Mouse (Mus musculus) erythroblast, adult 5-6 weeks (primary cell): ENCODE results near the gene Dctn3. TPM values are rescaled to one million over a fixed set of nuclear protein-coding genes. Genes with fewer than 3 reads are reported as not detected.

Experiments
- ATAC-seq: replicated peaks from 2 replicates; pipeline ENCODE4 v1.8.0; 2016; ENCODE audit warnings: moderate number of reproducible peaks, mild to moderate bottlenecking, moderate TSS enrichment, inconsistent platforms; ENCODE audit not compliant: poor library complexity, low FRiP score, severe bottlenecking
- total RNA-seq, 2 experiments: library from RNA; stranded (forward) in 1 of 2; stranded (reverse) in 1 of 2; fragments of 150-400 nt in 1 of 2; fragments of 200-764, 138-1000 nt in 1 of 2; gene quantifications; 2 replicates each; pipeline versions ENCODE4 v1.2.3 to v1.2.4; 2015 to 2017; ENCODE audit warnings: low replicate concordance in 2 of 2

Dctn3 gene
- total RNA-seq, 2 experiments from 2014 or later, result 26.7 to 30.0 TPM

GRCm38 (mm10) chr4:41679291-41679690 is 43.7 kb downstream of the Dctn3 start:
- no peak for ATAC-seq

DNA sequence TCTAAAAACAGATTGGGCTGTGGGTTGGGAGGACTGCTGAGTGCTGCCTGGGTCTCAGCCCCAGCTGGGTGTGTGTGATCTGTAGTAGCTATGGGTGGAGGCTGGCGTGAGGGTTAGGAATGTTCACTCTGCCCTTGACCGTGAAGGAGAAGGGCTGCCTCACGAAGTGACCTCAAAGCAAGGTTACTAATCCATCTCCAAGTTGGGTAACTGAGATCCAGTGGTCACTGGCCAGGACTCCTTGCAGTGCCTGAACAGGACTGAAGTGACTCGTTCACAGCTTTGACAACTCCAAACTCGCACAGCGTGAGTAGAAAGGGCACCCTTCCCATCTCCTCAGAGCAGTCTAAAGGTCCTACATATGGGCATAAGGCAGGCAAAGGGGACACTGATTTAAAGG is 44.1 kb downstream of the Dctn3 start:
- no peak for ATAC-seq

GRCm38 (mm10) chr4:41677006-41677629 is 45.9 kb downstream of the Dctn3 start:
- no peak for ATAC-seq

- ATAC-seq, result no peak
Observed at GRCm38 (mm10) chr4:41676248-41677005, 46.5 kb downstream of the Dctn3 start.

DNA sequence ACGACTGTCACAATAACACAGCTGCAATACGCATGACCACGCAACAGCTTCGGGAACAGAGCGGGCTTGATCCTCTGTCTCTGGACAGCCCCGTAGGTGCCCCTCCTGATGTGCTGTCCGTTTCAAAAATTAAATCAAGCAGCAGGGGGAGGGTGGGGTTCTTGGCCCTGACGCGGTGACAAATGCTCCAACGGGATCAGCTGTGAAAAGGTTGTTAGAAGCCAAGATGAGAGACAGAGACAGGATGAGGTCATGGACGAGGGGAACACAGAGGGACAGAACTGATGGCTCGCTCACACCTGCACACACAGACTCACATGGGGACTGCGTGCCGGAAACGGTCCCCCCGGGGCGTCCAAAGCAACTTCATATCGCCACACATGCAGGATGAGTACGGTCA is 49.8 kb downstream of the Dctn3 start:
- ATAC-seq, result no peak

- no peak for ATAC-seq
Observed at GRCm38 (mm10) chr4:41672522-41672963, 50.4 kb downstream of the Dctn3 start.

DNA sequence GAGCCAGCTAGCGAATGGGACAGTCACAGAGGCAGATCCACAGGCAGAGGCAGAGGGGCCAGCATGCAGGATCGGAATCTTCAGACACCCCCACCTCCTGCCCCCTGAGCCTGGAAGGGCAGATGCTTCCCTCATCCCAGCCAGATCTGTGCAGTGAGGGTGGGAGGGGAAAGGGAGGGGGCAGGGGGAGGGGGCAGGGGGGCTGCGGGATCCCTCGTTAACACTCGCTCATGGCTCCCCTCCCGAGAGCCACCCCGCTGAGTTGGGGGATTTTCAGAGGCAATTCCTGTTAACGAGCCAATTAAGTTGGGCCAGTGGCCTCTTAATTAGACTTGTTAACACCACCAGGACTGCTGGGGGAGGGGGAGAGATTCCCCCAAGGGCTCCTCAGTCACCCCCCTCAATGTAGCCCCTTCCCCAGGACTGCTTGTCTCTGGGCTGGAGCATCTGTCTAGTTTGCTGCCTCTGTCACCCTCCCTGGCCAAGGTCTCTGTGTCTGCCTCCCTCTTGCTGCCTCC is 50.9 kb downstream of the Dctn3 start:
- ATAC-seq, result no peak

DNA sequence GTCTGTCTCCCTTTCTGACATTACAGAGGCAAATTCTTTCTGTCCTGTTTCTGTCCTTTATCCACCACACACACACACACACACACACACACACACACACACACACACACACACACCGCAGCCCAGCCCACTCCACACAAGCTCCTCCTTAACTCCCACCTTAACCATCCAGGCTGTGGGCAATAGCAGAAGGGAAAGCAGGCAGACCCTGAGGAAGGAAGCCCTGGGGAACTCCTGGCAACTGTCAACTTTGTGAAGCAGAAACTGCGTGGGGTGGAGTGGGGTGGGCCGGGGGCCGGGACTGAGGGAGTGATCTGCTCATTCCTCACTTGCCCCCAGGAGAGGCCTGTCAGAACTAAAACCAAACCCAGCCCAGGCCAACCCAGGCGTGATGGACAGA is 51.5 kb downstream of the Dctn3 start:
- ATAC-seq, result no peak

GRCm38 (mm10) chr4:41670836-41671235 is 52.1 kb downstream of the Dctn3 start:
- no peak for ATAC-seq

GRCm38 (mm10) chr4:41666646-41667045 is 56.3 kb downstream of the Dctn3 start:
- no peak for ATAC-seq

- no peak for ATAC-seq
Observed at GRCm38 (mm10) chr4:41665009-41665675, 57.8 kb downstream of the Dctn3 start.

Other genes with a start within 250 kb of the Dctn3 start
- gene AI464131, start 220.1 kb downstream of the Dctn3 start, total RNA-seq (2015; ENCODE audit: low replicate concordance), result not detected in 2 replicates
- gene AI464131, start 220.1 kb downstream of the Dctn3 start, total RNA-seq (2017; ENCODE audit: low replicate concordance), result not detected in 2 replicates
- gene 1110017D15Rik, start 205.8 kb downstream of the Dctn3 start, total RNA-seq (2015; ENCODE audit: low replicate concordance), result not detected in 2 replicates
- gene 1110017D15Rik, start 205.8 kb downstream of the Dctn3 start, total RNA-seq (2017; ENCODE audit: low replicate concordance), result not detected in 2 replicates
- gene Fam219a, start 153.6 kb downstream of the Dctn3 start, total RNA-seq (2015; ENCODE audit: low replicate concordance), result 1.5 TPM in 2 replicates
- gene Fam219a, start 153.6 kb downstream of the Dctn3 start, total RNA-seq (2017; ENCODE audit: low replicate concordance), result 0.26 and 1.3 TPM in 2 replicates
- not detected in 2 replicates for gene Dnaic1, start 153.4 kb downstream of the Dctn3 start, total RNA-seq (2015; ENCODE audit: low replicate concordance)
- gene Dnaic1, start 153.4 kb downstream of the Dctn3 start, total RNA-seq (2017; ENCODE audit: low replicate concordance), result not detected in 2 replicates
- not detected in 2 replicates for gene Enho, start 82.8 kb downstream of the Dctn3 start, total RNA-seq (2015; ENCODE audit: low replicate concordance)
- not detected in 2 replicates for gene Enho, start 82.8 kb downstream of the Dctn3 start, total RNA-seq (2017; ENCODE audit: low replicate concordance)
- not detected in 2 replicates for gene Cntfr, start 26.1 kb downstream of the Dctn3 start, total RNA-seq (2015; ENCODE audit: low replicate concordance)
- not detected in 2 replicates for gene Cntfr, start 26.1 kb downstream of the Dctn3 start, total RNA-seq (2017; ENCODE audit: low replicate concordance)
- 4.6 and 7.5 TPM in 2 replicates for gene Il11ra1, start 23.2 kb downstream of the Dctn3 start, total RNA-seq (2015; ENCODE audit: low replicate concordance)
- 8.2 and 18.1 TPM in 2 replicates for gene Il11ra1, start 23.2 kb downstream of the Dctn3 start, total RNA-seq (2017; ENCODE audit: low replicate concordance)
- 6.3 and 9.6 TPM in 2 replicates for gene Rpp25l, start 9.6 kb downstream of the Dctn3 start, total RNA-seq (2015; ENCODE audit: low replicate concordance)
- 2.5 and 4.7 TPM in 2 replicates for gene Rpp25l, start 9.6 kb downstream of the Dctn3 start, total RNA-seq (2017; ENCODE audit: low replicate concordance)
- gene Arid3c, start 8.0 kb upstream of the Dctn3 start, total RNA-seq (2015; ENCODE audit: low replicate concordance), result not detected in 2 replicates
- not detected in 2 replicates for gene Arid3c, start 8.0 kb upstream of the Dctn3 start, total RNA-seq (2017; ENCODE audit: low replicate concordance)
- gene Galt, start 32.1 kb upstream of the Dctn3 start, total RNA-seq (2015; ENCODE audit: low replicate concordance), result 4.0 and 5.0 TPM in 2 replicates
- gene Galt, start 32.1 kb upstream of the Dctn3 start, total RNA-seq (2017; ENCODE audit: low replicate concordance), result 1.3 and 2.1 TPM in 2 replicates
- gene Sigmar1, start 33.0 kb upstream of the Dctn3 start, total RNA-seq (2015; ENCODE audit: low replicate concordance), result 1.7 and 14.8 TPM in 2 replicates
- 7.2 and 9.6 TPM in 2 replicates for gene Sigmar1, start 33.0 kb upstream of the Dctn3 start, total RNA-seq (2017; ENCODE audit: low replicate concordance)
- 4.2 TPM in 1 of 2 replicates, not detected in the other for gene Ccl27a, start 51.1 kb upstream of the Dctn3 start, total RNA-seq (2015; ENCODE audit: low replicate concordance)
- gene Ccl27a, start 51.1 kb upstream of the Dctn3 start, total RNA-seq (2017; ENCODE audit: low replicate concordance), result 3.2 and 3.9 TPM in 2 replicates
- not detected in 2 replicates for gene Gm21541, start 180.4 kb upstream of the Dctn3 start, total RNA-seq (2015; ENCODE audit: low replicate concordance)
- gene Gm21541, start 180.4 kb upstream of the Dctn3 start, total RNA-seq (2017; ENCODE audit: low replicate concordance), result not detected in 2 replicates
- 1.5 TPM in 1 of 2 replicates, not detected in the other for gene Gm20878, start 218.4 kb upstream of the Dctn3 start, total RNA-seq (2015; ENCODE audit: low replicate concordance)
- not detected in 2 replicates for gene Gm20878, start 218.4 kb upstream of the Dctn3 start, total RNA-seq (2017; ENCODE audit: low replicate concordance)
- 0.38 TPM in 1 of 2 replicates, not detected in the other for gene Fam205a4, start 242.9 kb upstream of the Dctn3 start, total RNA-seq (2015; ENCODE audit: low replicate concordance)
- gene Fam205a4, start 242.9 kb upstream of the Dctn3 start, total RNA-seq (2017; ENCODE audit: low replicate concordance), result not detected in 2 replicates